Mouse (Mus musculus): ENCODE data around the gene Pid1. TPM values are rescaled to one million over a fixed set of nuclear protein-coding genes. Genes with fewer than 3 reads are reported as not detected.
A peak's percentile ranks its signal among the peaks of the same experiment; 100 is the strongest.

Gene Pid1
- polyA plus RNA-seq, 2 experiments = 5.4 to 12.3 TPM

GRCm38 (mm10) chr1:84318569-84318968, 45.4 kb downstream of the Pid1 start:
- Histone ChIP-seq H3K27me3 (ENCODE audit: control insufficient read depth, insufficient read depth, low read length) (no peaks in the 10 kb centered on the region), H3K9ac (replicated peaks) (no peak overlapping the region), H3K36me3 (replicated peaks; ENCODE audit: control insufficient read depth, insufficient read depth, low read depth) (no peaks in the 10 kb centered on the region), H3K4me2 (ENCODE audit: low read depth) (no peak overlapping the region), H3K27ac (no peak overlapping the region), H3K4me3 (ENCODE audit: insufficient read depth in 1 of 2, low read depth in 2 of 2, low read length in 2 of 2) (no peak overlapping the region), H3K4me1 (replicated peaks; ENCODE audit: control insufficient read depth in 2 of 2, insufficient read depth in 2 of 2, low read length in 1 of 2) (no peaks in the 10 kb centered on the region), H3K9me3 (ENCODE audit: control insufficient read depth, low read length) (no peaks in the 10 kb centered on the region)
- TF ChIP-seq EP300 (IDR thresholded peaks at IDR 0.05; ENCODE audit: low read depth) = no peak
- ATAC-seq (ENCODE audit: insufficient read depth) (no peak), DNase-seq (ENCODE audit: low read depth in 3 of 3, low spot score in 3 of 3) (no peak)
- 40% methylated on average over 1 of the region's 1 CpGs for WGBS (ENCODE audit: insufficient replicate concordance)

GRCm38 (mm10) chr1:84317827-84318226, 46.2 kb downstream of the Pid1 start:
- H3K4me2 ChIP-seq (ENCODE audit: low read depth) = no peak overlapping the region
- no peak overlapping the region for H3K9ac ChIP-seq (replicated peaks)
- H3K4me3 ChIP-seq (ENCODE audit: insufficient read depth in 1 of 2, low read depth in 2 of 2, low read length in 2 of 2) = no peak overlapping the region
- DNase-seq (ENCODE audit: low read depth in 3 of 3, low spot score in 3 of 3) = peak in 2 of 3 experiments; percentile 1 to 28
- H3K4me1 ChIP-seq (replicated peaks; ENCODE audit: control insufficient read depth in 2 of 2, insufficient read depth in 2 of 2, low read length in 1 of 2) = no peaks in the 10 kb centered on the region
- no peaks in the 10 kb centered on the region for H3K9me3 ChIP-seq (ENCODE audit: control insufficient read depth, low read length)
- TF ChIP-seq CTCF (IDR thresholded peaks at IDR 0.05; ENCODE audit: low read depth) = no peak
- TF ChIP-seq EP300 (IDR thresholded peaks at IDR 0.05; ENCODE audit: low read depth) = no peak
- H3K36me3 ChIP-seq (replicated peaks; ENCODE audit: control insufficient read depth, insufficient read depth, low read depth) = no peaks in the 10 kb centered on the region
- no peak for ATAC-seq (ENCODE audit: insufficient read depth)
- WGBS (ENCODE audit: insufficient replicate concordance) = 40% methylated on average over 1 of the region's 1 CpGs
- no peaks in the 10 kb centered on the region for H3K27me3 ChIP-seq (ENCODE audit: control insufficient read depth, insufficient read depth, low read length)
- H3K27ac ChIP-seq = no peak overlapping the region

- Histone ChIP-seq H3K9me3 (ENCODE audit: control insufficient read depth, low read length) (no peaks in the 10 kb centered on the region), H3K4me1 (replicated peaks; ENCODE audit: control insufficient read depth in 2 of 2, insufficient read depth in 2 of 2, low read length in 1 of 2) (no peaks in the 10 kb centered on the region), H3K36me3 (replicated peaks; ENCODE audit: control insufficient read depth, insufficient read depth, low read depth) (no peaks in the 10 kb centered on the region), H3K4me3 (ENCODE audit: insufficient read depth in 1 of 2, low read depth in 2 of 2, low read length in 2 of 2) (no peak overlapping the region), H3K9ac (replicated peaks) (no peak overlapping the region), H3K4me2 (ENCODE audit: low read depth) (no peak overlapping the region), H3K27ac (no peak overlapping the region), H3K27me3 (ENCODE audit: control insufficient read depth, insufficient read depth, low read length) (no peaks in the 10 kb centered on the region)
- WGBS (ENCODE audit: insufficient replicate concordance) = 48% methylated on average over 2 of the region's 2 CpGs
- DNase-seq (ENCODE audit: low read depth in 3 of 3, low spot score in 3 of 3) (no peak), ATAC-seq (ENCODE audit: insufficient read depth) (no peak)
- TF ChIP-seq EP300 (IDR thresholded peaks at IDR 0.05; ENCODE audit: low read depth) (no peak), CTCF (IDR thresholded peaks at IDR 0.05; ENCODE audit: low read depth) (no peak)
Measured at GRCm38 (mm10) chr1:84309966-84310460, 54.0 kb downstream of the Pid1 start.

GRCm38 (mm10) chr1:84305713-84306421, 58.1 kb downstream of the Pid1 start:
- H3K36me3 ChIP-seq (replicated peaks; ENCODE audit: control insufficient read depth, insufficient read depth, low read depth) = no peaks in the 10 kb centered on the region
- no peak for ATAC-seq (ENCODE audit: insufficient read depth)
- no peaks in the 10 kb centered on the region for H3K27me3 ChIP-seq (ENCODE audit: control insufficient read depth, insufficient read depth, low read length)
- H3K4me2 ChIP-seq (ENCODE audit: low read depth) = no peak overlapping the region
- no peak overlapping the region for H3K9ac ChIP-seq (replicated peaks)
- no peaks in the 10 kb centered on the region for H3K9me3 ChIP-seq (ENCODE audit: control insufficient read depth, low read length)
- no peak overlapping the region for H3K4me3 ChIP-seq (ENCODE audit: insufficient read depth in 1 of 2, low read depth in 2 of 2, low read length in 2 of 2)
- no peak for DNase-seq (ENCODE audit: low read depth in 3 of 3, low spot score in 3 of 3)
- TF ChIP-seq EP300 (IDR thresholded peaks at IDR 0.05; ENCODE audit: low read depth) = no peak
- TF ChIP-seq CTCF (IDR thresholded peaks at IDR 0.05; ENCODE audit: low read depth) = no peak
- no peak overlapping the region for H3K27ac ChIP-seq
- no peaks in the 10 kb centered on the region for H3K4me1 ChIP-seq (replicated peaks; ENCODE audit: control insufficient read depth in 2 of 2, insufficient read depth in 2 of 2, low read length in 1 of 2)
- WGBS (ENCODE audit: insufficient replicate concordance) = 63% methylated on average over 16 of the region's 16 CpGs

- no peaks in the 10 kb centered on the region for H3K4me1 ChIP-seq (replicated peaks; ENCODE audit: control insufficient read depth in 2 of 2, insufficient read depth in 2 of 2, low read length in 1 of 2)
- H3K27ac ChIP-seq = no peak overlapping the region
- ATAC-seq (ENCODE audit: insufficient read depth) (no peak), DNase-seq (ENCODE audit: low read depth in 3 of 3, low spot score in 3 of 3) (peak in 1 of 3 experiments; percentile 11)
- no peak overlapping the region for H3K9ac ChIP-seq (replicated peaks)
- H3K36me3 ChIP-seq (replicated peaks; ENCODE audit: control insufficient read depth, insufficient read depth, low read depth) = no peaks in the 10 kb centered on the region
- no peak overlapping the region for H3K4me2 ChIP-seq (ENCODE audit: low read depth)
- no peak for TF ChIP-seq CTCF (IDR thresholded peaks at IDR 0.05; ENCODE audit: low read depth)
- no peak for TF ChIP-seq EP300 (IDR thresholded peaks at IDR 0.05; ENCODE audit: low read depth)
- no peak overlapping the region for H3K4me3 ChIP-seq (ENCODE audit: insufficient read depth in 1 of 2, low read depth in 2 of 2, low read length in 2 of 2)
- no peaks in the 10 kb centered on the region for H3K9me3 ChIP-seq (ENCODE audit: control insufficient read depth, low read length)
- H3K27me3 ChIP-seq (ENCODE audit: control insufficient read depth, insufficient read depth, low read length) = no peaks in the 10 kb centered on the region
- 44% methylated on average over 3 of the region's 3 CpGs for WGBS (ENCODE audit: insufficient replicate concordance)
Measured at GRCm38 (mm10) chr1:84302788-84303187, 61.2 kb downstream of the Pid1 start.
